Mouse (Mus musculus) layer of hippocampus, postnatal 36 days (tissue): ENCODE measurements around the gene Gpr4. TPM values are rescaled to one million over a fixed set of nuclear protein-coding genes. Genes with fewer than 3 reads are reported as not detected.

Source experiments
- DNase-seq, 2 experiments: peaks; one replicate each; pipeline ENCODE4 v3.0.0; 2022
- microRNA-seq, 2 experiments: library from miRNA; unstranded; fragments of <30 nt; microRNA quantifications; one replicate each; pipeline ENCODE4 v1.2.0; 2021
- total RNA-seq, 2 experiments: library from RNA; stranded (reverse); gene quantifications; 2 replicates each; pipeline ENCODE4 v1.2.3; 2021

The Gpr4 gene
- total RNA-seq, 2 experiments from 2014 or later = 2.4 to 2.5 TPM

DNA sequence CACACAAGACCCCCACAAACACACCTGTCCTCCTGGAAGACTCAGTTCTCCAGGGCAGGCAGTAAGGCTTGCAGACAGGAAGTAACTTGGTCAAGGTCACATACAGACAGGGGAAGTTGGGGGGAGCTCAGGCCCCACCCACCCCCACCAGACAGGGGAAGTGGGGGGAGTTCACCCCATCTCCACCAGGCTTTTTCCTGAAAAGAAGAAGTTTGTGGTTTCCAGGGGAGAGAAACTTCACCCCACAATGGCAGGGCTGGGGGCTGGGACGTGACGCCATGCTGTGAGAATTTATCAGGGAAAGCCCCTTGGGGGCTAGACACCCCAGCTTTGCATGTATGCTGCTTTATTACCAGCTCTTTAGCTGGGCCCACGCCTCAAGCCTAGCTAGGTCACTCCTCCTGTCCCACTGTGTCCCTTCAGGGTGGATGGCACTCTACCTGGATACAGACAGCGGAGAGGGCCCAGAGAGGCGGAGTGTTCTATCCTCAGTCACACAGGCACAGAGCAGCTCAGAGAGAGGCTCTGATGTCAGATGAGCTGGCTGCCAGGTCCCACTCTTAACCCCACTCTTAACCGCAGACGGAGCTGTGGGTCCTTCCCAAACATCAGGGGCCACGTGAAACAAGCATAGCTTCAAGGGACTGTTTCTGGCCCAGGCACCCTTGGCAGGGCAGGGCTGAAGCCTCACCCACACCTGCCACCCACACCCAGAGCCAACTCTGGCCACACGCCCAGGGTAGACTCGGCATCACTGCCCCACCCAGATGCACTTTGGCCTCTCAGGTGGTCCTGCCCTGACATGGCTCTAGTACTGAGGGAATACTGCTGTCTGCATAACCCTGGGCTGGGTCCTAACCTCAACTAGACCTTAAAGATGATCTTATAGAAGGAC is 53.8 kb downstream of the Gpr4 start:
- DNase-seq = no peak

- no peak for DNase-seq
Measured at GRCm38 (mm10) chr7:19267051-19267450, 54.7 kb downstream of the Gpr4 start.

- DNase-seq = no peak
Measured at GRCm38 (mm10) chr7:19268993-19269681, 56.8 kb downstream of the Gpr4 start.

- DNase-seq = no peak
Measured at GRCm38 (mm10) chr7:19269721-19270441, 57.5 kb downstream of the Gpr4 start.

DNA sequence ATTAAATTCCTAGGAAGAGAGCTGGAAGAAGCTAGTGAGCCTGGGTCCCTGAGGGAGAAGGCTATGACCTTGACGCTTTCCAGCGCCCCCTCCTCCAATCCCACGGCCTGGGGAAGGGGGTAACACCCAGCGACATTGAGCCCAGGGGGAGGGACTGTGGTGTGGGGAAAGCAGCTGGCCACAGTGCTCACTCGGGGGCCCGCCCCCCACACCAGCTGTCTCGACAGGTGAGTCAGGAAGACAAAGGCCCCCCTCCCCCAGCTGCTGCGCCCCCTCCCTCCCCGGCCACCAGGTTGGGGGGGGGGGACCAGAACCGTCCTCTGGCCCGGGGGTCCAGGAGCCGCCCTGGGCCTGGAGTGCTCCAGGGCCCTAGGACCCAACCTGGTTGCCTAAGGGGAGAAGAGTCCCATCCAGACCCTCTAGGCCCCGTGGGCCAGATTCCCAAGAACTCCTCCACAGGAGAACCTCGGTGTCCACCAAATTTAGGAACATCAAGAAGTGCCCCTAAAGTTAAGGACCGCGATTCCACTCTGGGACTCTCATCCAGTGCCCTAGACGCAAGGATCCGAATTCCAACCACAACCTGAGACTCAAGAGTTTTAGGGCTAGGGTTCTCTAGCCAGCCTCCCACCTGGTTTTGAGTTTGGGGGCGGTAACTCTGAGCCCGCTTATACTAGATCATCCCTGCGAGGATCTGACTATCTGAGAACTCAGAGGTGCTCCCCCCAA is 58.3 kb downstream of the Gpr4 start:
- no peak for DNase-seq

DNA sequence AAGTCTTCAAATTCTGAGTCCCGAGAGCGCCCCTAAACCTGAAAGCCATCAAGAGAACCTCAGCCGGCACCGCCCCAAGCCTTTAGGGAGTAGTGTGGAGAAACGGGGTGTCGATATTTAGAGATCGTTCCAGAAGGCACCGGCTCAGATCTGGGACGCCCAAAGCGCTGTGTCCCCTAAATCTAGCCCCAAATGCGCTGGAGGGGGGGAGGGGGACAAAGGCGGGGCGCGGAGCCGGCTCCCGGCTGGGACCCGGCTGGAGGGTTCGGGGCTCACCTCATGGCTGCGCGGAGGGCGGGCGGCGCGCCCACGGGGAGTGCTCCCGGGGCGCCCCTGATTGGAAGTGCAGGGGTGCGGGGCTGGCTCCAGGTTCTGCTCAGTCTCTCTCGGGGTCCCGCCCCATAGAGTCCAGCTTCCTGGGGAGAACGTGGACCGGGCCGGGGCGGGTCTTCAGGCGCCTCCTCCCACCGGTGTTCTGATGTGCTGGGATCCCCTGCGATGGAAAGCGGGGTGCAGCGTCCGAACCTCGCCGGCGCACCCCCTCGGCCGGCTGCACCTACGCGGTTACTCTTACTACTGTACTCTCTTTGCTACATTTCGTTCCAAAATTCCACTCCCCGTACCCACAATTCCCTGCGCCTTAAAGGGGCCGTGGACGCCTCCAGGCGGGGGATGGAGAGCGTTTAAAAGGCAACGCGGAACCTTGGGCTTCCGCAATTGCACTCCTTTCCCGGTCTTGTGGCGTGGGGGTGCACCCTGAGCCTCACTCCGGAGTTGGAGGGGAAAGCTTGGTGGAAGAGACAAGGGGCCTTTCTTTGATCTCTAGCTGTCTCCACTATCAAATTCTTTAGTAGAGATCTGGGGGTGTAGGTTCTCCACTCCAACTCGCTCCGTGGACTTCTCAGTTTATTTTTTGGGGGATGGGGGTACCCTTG is 59.2 kb downstream of the Gpr4 start, which contains the start of gene Vasp:
TSS of gene Vasp (minus strand) at position 580 of the 935 bp plus-strand sequence.
- peak; percentile 83 to 88 for DNase-seq

- DNase-seq = no peak
Measured at GRCm38 (mm10) chr7:19272173-19272764, 59.9 kb downstream of the Gpr4 start.

Small RNA genes within 50 kb of the gene (microRNA-seq; reads per million reads assigned to microRNA genes)
- 9,368 to 10,822 reads per million in 2 experiments for gene Mir330

Other genes starting within 250 kb of the Gpr4 start
- gene Nanos2, start 225.1 kb upstream of the Gpr4 start, total RNA-seq = under 1 TPM; 0.33 to 0.87 TPM
- gene Mypop, start 221.3 kb upstream of the Gpr4 start, total RNA-seq = 10 to 100 TPM; 45.0 to 45.9 TPM
- 10 to 100 TPM; 52.1 to 53.0 TPM for gene Irf2bp1, start 208.5 kb upstream of the Gpr4 start, total RNA-seq
- not detected for gene Foxa3, start 189.0 kb upstream of the Gpr4 start, total RNA-seq
- 100 to 1,000 TPM; 111 to 113 TPM for gene Sympk, start 188.2 kb upstream of the Gpr4 start, total RNA-seq
- under 1 TPM; 0.15 to 0.33 TPM for gene Rsph6a, start 157.8 kb upstream of the Gpr4 start, total RNA-seq
- 100 to 1,000 TPM; 136 to 143 TPM for gene Dmwd, start 136.3 kb upstream of the Gpr4 start, total RNA-seq
- gene Dmpk, start 128.7 kb upstream of the Gpr4 start, total RNA-seq = 10 to 100 TPM; 36.3 to 48.1 TPM
- gene Six5, start 117.9 kb upstream of the Gpr4 start, total RNA-seq = 1 to 10 TPM; 2.5 to 2.8 TPM
- under 1 TPM; 0.40 to 0.43 TPM for gene Gm4969, start 94.2 kb upstream of the Gpr4 start, total RNA-seq
- gene Fbxo46, start 92.7 kb upstream of the Gpr4 start, total RNA-seq = 10 to 100 TPM; 14.2 to 14.3 TPM
- gene Qpctl, start 63.2 kb upstream of the Gpr4 start, total RNA-seq = 10 to 100 TPM; 18.1 to 18.6 TPM
- 10 to 100 TPM; 79.1 to 79.2 TPM for gene Snrpd2, start 62.8 kb upstream of the Gpr4 start, total RNA-seq
- gene Gipr, start 46.4 kb upstream of the Gpr4 start, total RNA-seq = 1 to 10 TPM in 1 of 2 experiments, under 1 TPM in 1; 0.62 to 1.9 TPM
- gene Eml2, start 36.1 kb upstream of the Gpr4 start, total RNA-seq = 100 to 1,000 TPM; 145 to 149 TPM
- 10 to 100 TPM; 40.5 to 40.8 TPM for gene Opa3, start 15.8 kb downstream of the Gpr4 start, total RNA-seq
- 10 to 100 TPM; 15.2 to 21.2 TPM for gene Vasp, start 59.3 kb downstream of the Gpr4 start, total RNA-seq
- under 1 TPM; 0.20 to 0.33 TPM for gene Ppm1n, start 67.5 kb downstream of the Gpr4 start, total RNA-seq
- 10 to 100 TPM; 89.7 to 91.3 TPM for gene Rtn2, start 70.1 kb downstream of the Gpr4 start, total RNA-seq
- 10 to 100 TPM; 12.6 to 18.8 TPM for gene Fosb, start 97.5 kb downstream of the Gpr4 start, total RNA-seq
- gene Ercc1, start 132.2 kb downstream of the Gpr4 start, total RNA-seq = 10 to 100 TPM; 44.4 to 53.4 TPM
- gene Cd3eap, start 146.9 kb downstream of the Gpr4 start, total RNA-seq = 10 to 100 TPM; 17.6 to 19.4 TPM
- gene Ppp1r13l, start 147.2 kb downstream of the Gpr4 start, total RNA-seq = 1 to 10 TPM; 6.0 to 7.0 TPM
- 10 to 100 TPM; 36.2 to 37.1 TPM for gene Ercc2, start 169.5 kb downstream of the Gpr4 start, total RNA-seq
- 1 to 10 TPM; 3.1 to 3.4 TPM for gene Klc3, start 191.6 kb downstream of the Gpr4 start, total RNA-seq
- gene Ckm, start 192.2 kb downstream of the Gpr4 start, total RNA-seq = under 1 TPM in 1 of 2 experiments, not detected in 1; 0.27 TPM
- gene Mark4, start 246.3 kb downstream of the Gpr4 start, total RNA-seq = 100 to 1,000 TPM in 1 of 2 experiments, 10 to 100 TPM in 1; 90.6 to 102 TPM